Mouse (Mus musculus) erythroblast, embryonic 14.5 days (primary cell): ENCODE results near the gene Ube2l6.

ENCODE experiments used
- GATA1 ChIP-seq: IDR thresholded peaks from 2 replicates; pipeline ENCODE4 v1.6.1; 2012; ENCODE audit warnings: low read length, inconsistent platforms, mixed read lengths
- TAL1 ChIP-seq: IDR thresholded peaks from 3 replicates; pipeline ENCODE4 v1.6.1; 2012; ENCODE audit warnings: low read length, inconsistent platforms, mixed read lengths

DNA sequence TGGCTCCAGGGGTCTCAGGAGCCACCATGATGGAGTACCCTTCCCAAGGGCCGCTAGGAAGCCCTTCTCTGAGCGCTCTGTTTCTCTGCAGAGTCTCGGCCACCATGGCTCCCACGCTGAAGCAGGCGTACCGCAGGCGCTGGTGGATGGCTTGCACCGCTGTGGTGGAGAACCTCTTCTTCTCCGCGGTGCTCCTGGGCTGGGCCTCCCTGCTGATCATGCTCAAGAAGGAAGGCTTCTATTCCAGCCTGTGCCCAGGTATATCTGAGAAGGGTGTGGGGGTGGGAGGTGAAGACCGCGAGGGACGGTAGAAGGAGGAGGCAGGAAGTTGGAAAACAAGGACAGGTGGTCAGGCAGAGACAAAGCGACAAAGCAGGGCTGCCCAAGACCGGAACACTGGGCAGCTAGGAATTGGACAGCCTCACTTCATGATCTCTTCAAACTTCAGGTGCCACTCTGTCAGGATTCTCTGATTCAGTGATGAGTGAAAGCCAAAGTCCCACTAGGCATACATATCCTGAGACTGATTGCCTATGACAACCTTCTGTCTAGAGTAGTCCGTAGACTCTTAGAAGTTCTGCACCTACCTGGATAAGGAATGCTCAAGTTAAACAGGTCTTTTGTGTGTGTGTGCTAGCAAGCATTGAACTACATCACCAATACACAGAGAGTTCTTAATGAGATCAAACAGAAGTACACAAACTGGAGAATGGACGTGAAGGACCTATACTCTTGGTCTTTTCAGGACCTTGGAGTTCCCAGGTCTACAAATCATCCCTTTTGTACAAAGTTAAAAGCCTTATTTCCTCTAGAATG lies 42.3 kb downstream of the Ube2l6 start:
- TF ChIP-seq GATA1 (no peak), TAL1 (no peak)
